In the genomic region with DNA sequence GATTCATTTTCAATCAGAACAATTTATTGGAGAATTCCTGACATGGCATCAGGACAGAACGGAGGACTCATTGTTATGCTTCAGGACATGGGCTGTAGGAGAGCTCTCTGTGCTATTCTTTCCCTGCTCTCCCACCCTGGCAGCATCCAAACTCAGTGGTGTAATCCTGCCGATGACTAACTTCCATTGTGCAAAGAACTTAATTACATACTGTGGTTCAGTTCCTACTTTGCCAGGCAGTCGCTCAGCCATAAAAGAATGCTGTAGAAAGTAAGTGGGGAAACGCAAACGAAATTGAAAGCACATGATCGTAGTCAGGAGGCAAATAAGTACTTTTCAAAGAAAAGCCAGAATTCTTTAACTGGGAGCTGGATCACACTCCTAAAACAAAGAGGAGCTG, we compare ENCODE assay signal across 9 mouse cellular contexts.
DNase-seq lines count a peak whose midpoint lies in the region; ATAC-seq lines count a peak whose summit lies in the region.
"Had no signal": no experiment of that assay in that cellular context is flagged by ENCODE, and none has a peak within 500 bp of the region (broad histone marks: within the 10 kb centered on the region; RNA-seq: fewer than 3 reads in every experiment).

No protein-coding gene starts in this region.

- no peak for ATAC-seq in kidney, embryonic 15.5 days (replicated peaks; ENCODE audit: low FRiP score)
- ATAC-seq in forebrain, embryonic 15.5 days (replicated peaks) = peak; percentile 90

- no peaks in the 10 kb centered on the region for H3K36me3 ChIP-seq in kidney, embryonic 15.5 days
- no peaks in the 10 kb centered on the region for H3K36me3 ChIP-seq in forebrain, embryonic 15.5 days

- H3K27ac ChIP-seq in kidney, embryonic 15.5 days = no peak overlapping the region
- no peak overlapping the region for H3K27ac ChIP-seq in forebrain, embryonic 15.5 days (replicated peaks)

- no peaks in the 10 kb centered on the region for H3K27me3 ChIP-seq in kidney, embryonic 15.5 days
- no peaks in the 10 kb centered on the region for H3K27me3 ChIP-seq in forebrain, embryonic 15.5 days

- H3K4me3 ChIP-seq in kidney, embryonic 15.5 days (replicated peaks) = no peak overlapping the region
- no peak overlapping the region for H3K4me3 ChIP-seq in forebrain, embryonic 15.5 days

- H3K9me3 ChIP-seq in kidney, embryonic 15.5 days (replicated peaks) = no peaks in the 10 kb centered on the region
- H3K9me3 ChIP-seq in forebrain, embryonic 15.5 days = no peaks in the 10 kb centered on the region

- DNase-seq in kidney, postnatal 4 days = no peak
- peak; percentile 12 to 67 for DNase-seq in left cerebral cortex, adult 9 months (ENCODE audit: low spot score in 2 of 2)
- DNase-seq in retina, embryonic 14.5 days (ENCODE audit: low spot score) = peak; percentile 54
- no peak for DNase-seq in spleen, postnatal 14 days (ENCODE audit: low spot score in 2 of 2)
- no peak for DNase-seq in adrenal gland, adult 18-20 months (ENCODE audit: low spot score in 2 of 2)
- DNase-seq in ovary, postnatal 10 days (ENCODE audit: low spot score) = no peak
- DNase-seq: kidney, postnatal 14 days had no signal

- H3K4me2 ChIP-seq in kidney, embryonic 15.5 days = 0 out of 2 replicates have a peak overlapping the region, but pooled peaks have one; percentile 4
- peak overlapping the region; percentile 13 for H3K4me2 ChIP-seq in forebrain, embryonic 15.5 days (replicated peaks)

- H3K4me1 ChIP-seq in kidney, embryonic 15.5 days = no peaks in the 10 kb centered on the region
- H3K4me1 ChIP-seq in forebrain, embryonic 15.5 days = peaks cover 4% of the 10 kb centered on the region; the same call in 1 of the 2 replicates

- no peak overlapping the region for H3K9ac ChIP-seq in kidney, embryonic 15.5 days
- no peak overlapping the region for H3K9ac ChIP-seq in forebrain, embryonic 15.5 days (replicated peaks)

- WGBS in kidney, embryonic 15.5 days = 48% methylated on average over 6 of the region's 6 CpGs
- WGBS in forebrain, embryonic 15.5 days = 4% methylated on average over 6 of the region's 6 CpGs

Comparison
In these comparisons a context has a peak if more than half of its experiments do, and no peak if none do; other contexts are left out.
1. DNase-seq: peak in left cerebral cortex, adult 9 months (2 of 2) and retina, embryonic 14.5 days (single experiment); none in kidney, postnatal 4 days (0 of 2), spleen, postnatal 14 days (0 of 2), adrenal gland, adult 18-20 months (0 of 2) and ovary, postnatal 10 days (single experiment).